Mouse (Mus musculus) hindbrain, embryonic 11.5 days (tissue): ENCODE measurements around the gene Dsn1. TPM values are rescaled to one million over a fixed set of nuclear protein-coding genes. Genes with fewer than 3 reads are reported as not detected.

Experiments used
- ATAC-seq: fragments of 200-750 bp; cut with Nextera tagmentation; 2 replicates; pipeline ENCODE4 v1.8.0; 2017; ENCODE audit warnings: mild to moderate bottlenecking, moderate TSS enrichment, moderate library complexity; ENCODE audit not compliant: low FRiP score
- DNase-seq: peaks from one replicate; pipeline ENCODE4 v3.0.0-alpha.2; 2015; ENCODE audit warnings: low spot score
- H3K27ac ChIP-seq: fragments of 300-500 bp; sonication (generic); 2 replicates; pipeline ENCODE4 v1.5.1; 2014; ENCODE audit warnings: mild to moderate bottlenecking, low read depth, low read length
- H3K27me3 ChIP-seq: fragments of 300-500 bp; sonication (generic); 2 replicates; pipeline ENCODE4 v1.6.1; 2014; ENCODE audit warnings: mild to moderate bottlenecking, low read length, moderate library complexity, mixed read lengths; ENCODE audit not compliant: control insufficient read depth, insufficient read depth
- H3K36me3 ChIP-seq: fragments of 300-500 bp; sonication (generic); 2 replicates; pipeline ENCODE4 v1.6.1; 2014; ENCODE audit warnings: mild to moderate bottlenecking, low read length, moderate library complexity, mixed read lengths; ENCODE audit not compliant: control insufficient read depth, insufficient read depth
- H3K4me1 ChIP-seq: fragments of 300-500 bp; sonication (generic); replicated peaks from 2 replicates; pipeline ENCODE4 v1.6.1; 2014; ENCODE audit warnings: low read length, mixed read lengths; ENCODE audit not compliant: control insufficient read depth, insufficient read depth
- H3K4me2 ChIP-seq: fragments of 300-500 bp; sonication (generic); replicated peaks from 2 replicates; pipeline ENCODE4 v1.6.1; 2014; ENCODE audit warnings: mild to moderate bottlenecking, low read depth, low read length
- H3K4me3 ChIP-seq: fragments of 300-500 bp; sonication (generic); 2 replicates; pipeline ENCODE4 v1.5.1; 2014; ENCODE audit warnings: low read depth, low read length
- H3K9ac ChIP-seq: fragments of 300-500 bp; sonication (generic); 2 replicates; pipeline ENCODE4 v1.6.1; 2014; ENCODE audit warnings: low read depth, low read length
- H3K9me3 ChIP-seq: fragments of 300-500 bp; sonication (generic); 2 replicates; pipeline ENCODE4 v1.6.1; 2016; ENCODE audit warnings: low read length; ENCODE audit not compliant: control insufficient read depth
- WGBS: fragments of 180-500 bp; shearing (Covaris S2); extraction: QIAGEN DNeasy Blood & Tissue Kit; methylation state at CpG from one replicate; pipeline ENCODE4 v1.1.7; 2014; 5-methylcytosine and 5-hydroxymethylcytosine counted together
- polyA plus RNA-seq: library from polyadenylated mRNA; unstranded; fragments of >200 nt; fragmentation: Nextera tagmentation; extraction: Ambion mirVana; gene quantifications from 2 replicates; pipeline ENCODE4 v1.2.1, GENCODE M21; 2014

Dsn1 gene
- polyA plus RNA-seq, 1 experiment from 2014 or later = 44.7 TPM

GRCm38 (mm10) chr2:156951301-156952094, 55.5 kb downstream of the Dsn1 start:
- no peaks in the 10 kb centered on the region for H3K9me3 ChIP-seq
- H3K9ac ChIP-seq = no peak overlapping the region
- H3K27me3 ChIP-seq = no peaks in the 10 kb centered on the region
- WGBS = 86% methylated on average over 10 of the region's 10 CpGs
- no peak overlapping the region for H3K4me3 ChIP-seq
- H3K4me2 ChIP-seq = no peak overlapping the region
- H3K4me1 ChIP-seq = no peaks in the 10 kb centered on the region
- DNase-seq (no peak), ATAC-seq (no peak)
- H3K36me3 ChIP-seq = no peaks in the 10 kb centered on the region
- no peak overlapping the region for H3K27ac ChIP-seq

GRCm38 (mm10) chr2:156950816-156951215, 56.1 kb downstream of the Dsn1 start:
- 97% methylated on average over 3 of the region's 3 CpGs for WGBS

More at GRCm38 (mm10) chr2:156950816-156951215, 56.1 kb downstream of the Dsn1 start:
- Histone ChIP-seq H3K4me3 (no peak overlapping the region), H3K9ac (no peak overlapping the region), H3K9me3 (no peaks in the 10 kb centered on the region), H3K27ac (no peak overlapping the region), H3K27me3 (no peaks in the 10 kb centered on the region), H3K36me3 (no peaks in the 10 kb centered on the region), H3K4me2 (no peak overlapping the region), H3K4me1 (no peaks in the 10 kb centered on the region)
- ATAC-seq (no peak), DNase-seq (no peak)

Other genes starting within 250 kb of the Dsn1 start
- 96.1 and 133 TPM in 2 replicates for gene Myl9, start 231.7 kb downstream of the Dsn1 start, polyA plus RNA-seq
- 69.6 and 71.8 TPM in 2 replicates for gene Tgif2, start 167.1 kb downstream of the Dsn1 start, polyA plus RNA-seq
- 5.9 and 8.6 TPM in 2 replicates for gene 4930518I15Rik, start 149.2 kb downstream of the Dsn1 start, polyA plus RNA-seq
- 208 and 214 TPM in 2 replicates for gene Rab5if, start 144.0 kb downstream of the Dsn1 start, polyA plus RNA-seq
- 0.47 and 0.59 TPM in 2 replicates for gene Sla2, start 120.0 kb downstream of the Dsn1 start, polyA plus RNA-seq
- 48.2 and 50.2 TPM in 2 replicates for gene Ndrg3, start 15.1 kb downstream of the Dsn1 start, polyA plus RNA-seq
- 7.2 and 9.8 TPM in 2 replicates for gene Soga1, start 72.1 kb upstream of the Dsn1 start, polyA plus RNA-seq
- not detected in 2 replicates for gene Tldc2, start 79.9 kb upstream of the Dsn1 start, polyA plus RNA-seq
- 23.6 and 29.9 TPM in 2 replicates for gene Samhd1, start 128.1 kb upstream of the Dsn1 start, polyA plus RNA-seq
- gene Rbl1, start 197.4 kb upstream of the Dsn1 start, polyA plus RNA-seq = 29.9 and 31.8 TPM in 2 replicates